9 mouse cellular contexts compared by ENCODE assay signal in the genomic region with DNA sequence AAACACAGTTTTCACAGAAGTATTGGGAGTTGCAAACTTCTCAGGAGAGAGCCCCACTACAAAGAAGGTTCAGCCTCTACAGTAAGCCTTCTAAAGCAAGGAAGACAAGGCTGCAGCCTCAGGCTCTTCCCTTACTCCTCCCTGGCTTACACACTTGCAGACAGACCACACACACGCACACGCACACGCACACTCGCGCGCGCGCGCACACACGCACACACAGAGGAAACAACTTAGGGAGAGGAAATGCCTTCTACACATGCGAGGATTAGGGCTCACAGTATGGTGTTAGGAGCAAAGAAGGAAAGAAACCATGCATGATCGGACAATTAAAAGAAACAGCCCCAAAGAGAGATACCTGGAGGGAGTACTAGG.
DNase-seq lines count a peak whose midpoint lies in the region; ATAC-seq and TF ChIP-seq lines count a peak whose summit lies in the region.
"Had no signal": no experiment of that assay in that cellular context is flagged by ENCODE, and none has a peak within 500 bp of the region (broad histone marks: within the 10 kb centered on the region; RNA-seq: fewer than 3 reads in every experiment).

No protein-coding gene starts in this region.

- no peak for DNase-seq in heart, postnatal 0 days (ENCODE audit: low spot score)
- DNase-seq in heart, adult 18-20 months = no peak
- no peak for DNase-seq in liver, embryonic 11.5 days (ENCODE audit: low spot score)
- no peak for DNase-seq in spleen, postnatal 36 days (ENCODE audit: low spot score in 2 of 2)
- DNase-seq in spleen, postnatal 10 days (ENCODE audit: low spot score in 2 of 2) = no peak
- DNase-seq in ovary, postnatal 14 days (ENCODE audit: low spot score) = no peak

- peak; percentile 39; the same call in 1 of the 2 replicates for ATAC-seq in heart, postnatal 0 days (ENCODE audit: insufficient read depth, low read depth)
- ATAC-seq in liver, embryonic 11.5 days (replicated peaks; ENCODE audit: low FRiP score) = no peak

- no peak overlapping the region for H3K4me3 ChIP-seq in heart, postnatal 0 days (ENCODE audit: low read depth, low read length)
- peak overlapping the region; percentile 42 for H3K4me3 ChIP-seq in brown adipose tissue, adult 24 weeks (ENCODE audit: insufficient read depth, low read depth, low read length)
- H3K4me3 ChIP-seq in embryonic fibroblast, embryonic 13.5 days (ENCODE audit: insufficient read depth, low read length) = no peak overlapping the region
- no peak overlapping the region for H3K4me3 ChIP-seq in liver, embryonic 11.5 days (ENCODE audit: low read depth, low read length)
- H3K4me3 ChIP-seq: liver, embryonic 15.5 days had no signal

- no peaks in the 10 kb centered on the region for H3K9me3 ChIP-seq in heart, postnatal 0 days (replicated peaks; ENCODE audit: control insufficient read depth, low read length)
- no peaks in the 10 kb centered on the region for H3K9me3 ChIP-seq in liver, embryonic 11.5 days (ENCODE audit: control insufficient read depth, low read length)
- H3K9me3 ChIP-seq: liver, embryonic 15.5 days had no signal

- H3K27ac ChIP-seq in heart, postnatal 0 days (ENCODE audit: low read depth) = peak overlapping the region; percentile 94
- H3K27ac ChIP-seq in brown adipose tissue, adult 24 weeks (replicated peaks; ENCODE audit: low read depth, low read length) = peak overlapping the region; percentile 100
- peak overlapping the region; percentile 38 for H3K27ac ChIP-seq in embryonic fibroblast, embryonic 13.5 days (ENCODE audit: insufficient read depth, low read length)
- peak overlapping the region; percentile 49 for H3K27ac ChIP-seq in liver, embryonic 11.5 days (ENCODE audit: low read depth, low read length)
- H3K27ac ChIP-seq: liver, embryonic 15.5 days had no signal

- no peaks in the 10 kb centered on the region for H3K27me3 ChIP-seq in heart, postnatal 0 days (ENCODE audit: control insufficient read depth, insufficient read depth, low read length)
- H3K27me3 ChIP-seq in liver, embryonic 11.5 days (replicated peaks; ENCODE audit: control insufficient read depth, insufficient read depth, low read length) = no peaks in the 10 kb centered on the region
- H3K27me3 ChIP-seq: liver, embryonic 15.5 days had no signal

- no peak overlapping the region for H3K9ac ChIP-seq in heart, postnatal 0 days (replicated peaks; ENCODE audit: low read depth, low read length)
- 0 out of 2 replicates have a peak overlapping the region, but pooled peaks have one; percentile 8 for H3K9ac ChIP-seq in liver, embryonic 11.5 days (ENCODE audit: low read depth, low read length)
- H3K9ac ChIP-seq: liver, embryonic 15.5 days had no signal

- TF ChIP-seq POLR2A in embryonic fibroblast, embryonic 13.5 days (IDR thresholded peaks at IDR 0.05; ENCODE audit: low read depth, low read length) = no peak

- H3K4me1 ChIP-seq in heart, postnatal 0 days (ENCODE audit: control insufficient read depth, insufficient read depth) = peaks cover 17% of the 10 kb centered on the region
- H3K4me1 ChIP-seq in brown adipose tissue, adult 24 weeks (ENCODE audit: control insufficient read depth, insufficient read depth, insufficient read length, low read length) = peaks cover 52% of the 10 kb centered on the region
- H3K4me1 ChIP-seq in embryonic fibroblast, embryonic 13.5 days (ENCODE audit: control insufficient read depth, insufficient read depth, low read length) = no peaks in the 10 kb centered on the region
- H3K4me1 ChIP-seq in liver, embryonic 11.5 days (replicated peaks; ENCODE audit: control insufficient read depth, insufficient read depth, low read length) = peaks cover 5% of the 10 kb centered on the region; the same call in 1 of the 2 replicates

- WGBS in heart, postnatal 0 days = 77% methylated on average over 12 of the region's 12 CpGs
- WGBS in liver, embryonic 11.5 days = 79% methylated on average over 12 of the region's 12 CpGs

- peaks cover 40% of the 10 kb centered on the region for H3K36me3 ChIP-seq in heart, postnatal 0 days (replicated peaks; ENCODE audit: control insufficient read depth, insufficient read depth, low read length)
- no peaks in the 10 kb centered on the region for H3K36me3 ChIP-seq in liver, embryonic 11.5 days (ENCODE audit: control insufficient read depth, insufficient read depth, low read length)

- H3K4me2 ChIP-seq in heart, postnatal 0 days (ENCODE audit: low read depth, low read length) = peak overlapping the region; percentile 5; the same call in 1 of the 2 replicates
- H3K4me2 ChIP-seq in liver, embryonic 11.5 days = 0 out of 2 replicates have a peak overlapping the region, but pooled peaks have one; percentile 13
- H3K4me2 ChIP-seq: liver, embryonic 15.5 days had no signal

- no peak; the same call in 1 of the 2 replicates for TF ChIP-seq EP300 in heart, postnatal 0 days (IDR thresholded peaks at IDR 0.05; ENCODE audit: low read depth)

- TF ChIP-seq CTCF in heart, postnatal 0 days (IDR thresholded peaks at IDR 0.05; ENCODE audit: low read depth) = no peak
- TF ChIP-seq CTCF in embryonic fibroblast, embryonic 13.5 days (IDR thresholded peaks at IDR 0.05; ENCODE audit: borderline replicate concordance, insufficient read depth, low read length) = no peak

Comparison
In these comparisons a context has a peak if more than half of its experiments do, and no peak if none do; other contexts are left out.
1. H3K27ac ChIP-seq: peak in every context shown above with its lines; median percentile 100 in brown adipose tissue, adult 24 weeks; 94 in heart, postnatal 0 days; 49 in liver, embryonic 11.5 days; 38 in embryonic fibroblast, embryonic 13.5 days.